Mouse (Mus musculus): Measurements from ENCODE around the gene Gm21767.
"Not testable (repeated sequence)": the region's sequence is repeated elsewhere in the genome, so short reads cannot be mapped to it uniquely, and the experiment has no call there.

Gm21767 gene

GRCm38 (mm10) chrY:13941438-13941837 lies at the start of gene Gm21767:
Gene Gm21767, plus strand, starts transcription at chrY:13941738.
- not testable (repeated sequence) for DNase-seq
